Mouse (Mus musculus): ENCODE results near the gene Dock3.

Gene Dock3

GRCm38 (mm10) chr9:106888346-106888745, 343.4 kb downstream of the Dock3 start:
- no peak for DNase-seq (ENCODE audit: low spot score in 2 of 2)

- DNase-seq (ENCODE audit: low spot score in 2 of 2): peak; percentile 96 to 98
These were observed 344.6 kb downstream of the Dock3 start, which contains the start of gene Rbm15b for GRCm38 (mm10) chr9:106886828-106887702. Rbm15b (minus strand) TSS chr9:106887428.

GRCm38 (mm10) chr9:106885901-106886731, 345.6 kb downstream of the Dock3 start:
- peak in 1 of 2 experiments; percentile 42 for DNase-seq (ENCODE audit: low spot score in 2 of 2)

DNA sequence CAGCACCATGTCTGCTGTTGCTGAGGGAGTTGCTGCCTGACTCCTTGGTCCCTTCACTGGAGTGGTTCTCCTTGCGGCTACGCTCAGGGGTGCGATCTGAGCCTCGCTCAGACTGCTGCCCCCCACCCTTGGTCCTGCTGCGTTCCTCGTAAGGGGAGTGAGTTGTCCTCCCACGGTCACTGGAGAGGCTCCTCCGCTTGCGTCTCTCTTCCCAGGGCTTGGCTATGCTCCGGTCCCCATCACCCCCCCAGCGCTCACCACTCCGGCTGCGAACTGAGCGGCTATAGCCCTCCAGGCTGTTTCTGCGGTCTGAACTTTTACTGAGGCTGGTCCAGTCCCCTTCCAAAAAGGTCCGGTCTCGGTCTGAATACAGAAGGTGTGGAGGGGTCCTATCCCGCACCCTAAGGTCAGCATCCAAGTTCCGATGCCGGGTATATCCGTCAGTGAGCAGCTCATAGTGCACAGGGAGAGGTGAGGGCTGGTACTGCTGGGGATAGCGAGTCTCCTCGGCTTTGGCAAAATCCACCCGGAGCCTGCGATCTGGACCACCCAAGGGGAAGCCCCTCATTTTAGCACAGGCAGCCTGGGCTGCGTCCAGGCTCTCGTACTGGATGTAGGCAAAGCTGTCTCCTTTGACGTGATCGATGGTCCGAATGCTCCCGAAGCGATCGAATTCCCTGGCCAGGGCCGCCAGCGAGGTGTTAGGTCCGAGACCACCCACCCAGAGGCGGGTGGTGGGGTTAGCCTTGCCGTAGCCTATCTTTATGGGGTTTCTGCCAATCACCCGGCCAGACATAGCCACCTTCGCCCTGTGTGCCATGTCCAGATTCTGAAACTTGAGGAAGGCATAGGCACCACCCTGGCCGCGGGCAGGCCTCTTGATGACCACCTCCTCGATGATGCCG, 346.5 kb downstream of the Dock3 start:
- DNase-seq (ENCODE audit: low spot score in 2 of 2): no peak

- no peak for DNase-seq (ENCODE audit: low spot score in 2 of 2)
These were observed 347.4 kb downstream of the Dock3 start for GRCm38 (mm10) chr9:106884306-106884705.

DNA sequence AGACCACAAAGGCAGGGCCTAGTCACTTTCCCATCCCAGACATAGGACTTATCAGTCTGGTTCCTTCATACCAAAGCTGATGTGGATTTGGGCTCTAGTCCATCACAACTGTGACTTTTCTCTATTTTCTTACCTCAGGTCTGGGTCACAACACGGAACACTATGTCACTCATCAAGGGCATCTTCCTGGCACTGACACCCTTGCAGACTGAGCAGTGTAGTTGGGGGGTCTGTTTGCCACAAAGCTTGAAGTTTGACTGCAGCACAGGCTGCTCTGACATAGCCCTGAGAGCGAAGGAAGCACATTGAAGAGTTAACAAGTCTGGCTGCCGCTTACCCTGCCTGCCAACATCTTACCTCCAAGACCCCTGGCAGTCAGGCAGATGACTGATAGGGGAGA, 348.6 kb downstream of the Dock3 start:
- no peak for DNase-seq (ENCODE audit: low spot score in 2 of 2)

DNA sequence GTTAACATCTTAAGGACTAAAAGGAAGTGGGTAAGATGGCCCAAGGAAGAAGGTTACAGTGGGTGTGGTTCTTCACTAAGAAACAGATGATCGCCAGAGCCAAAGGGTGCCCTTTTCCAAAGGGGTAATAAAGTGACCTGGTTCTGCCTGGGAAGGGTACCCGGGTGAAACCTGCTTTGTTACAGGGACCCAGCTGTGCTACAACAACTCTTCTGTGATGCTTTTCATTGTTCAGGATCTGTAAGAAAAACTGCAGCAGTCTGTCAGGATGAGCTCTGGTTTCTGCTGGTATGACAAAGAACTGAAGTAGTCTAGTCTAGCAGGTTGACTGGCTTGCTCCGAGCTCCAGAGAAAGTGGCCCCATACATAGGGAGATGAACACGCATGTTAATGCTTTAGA, 349.5 kb downstream of the Dock3 start:
- no peak for DNase-seq (ENCODE audit: low spot score in 2 of 2)

- no peak for DNase-seq (ENCODE audit: low spot score in 2 of 2)
These were observed 350.5 kb downstream of the Dock3 start for GRCm38 (mm10) chr9:106881071-106881755.

GRCm38 (mm10) chr9:106879471-106879870, 352.2 kb downstream of the Dock3 start:
- no peak for DNase-seq (ENCODE audit: low spot score in 2 of 2)

GRCm38 (mm10) chr9:106876666-106877065, 355.0 kb downstream of the Dock3 start:
- DNase-seq (ENCODE audit: low spot score in 2 of 2): no peak

- no peak for DNase-seq (ENCODE audit: low spot score in 2 of 2)
These were observed 357.5 kb downstream of the Dock3 start for GRCm38 (mm10) chr9:106874216-106874615.

DNA sequence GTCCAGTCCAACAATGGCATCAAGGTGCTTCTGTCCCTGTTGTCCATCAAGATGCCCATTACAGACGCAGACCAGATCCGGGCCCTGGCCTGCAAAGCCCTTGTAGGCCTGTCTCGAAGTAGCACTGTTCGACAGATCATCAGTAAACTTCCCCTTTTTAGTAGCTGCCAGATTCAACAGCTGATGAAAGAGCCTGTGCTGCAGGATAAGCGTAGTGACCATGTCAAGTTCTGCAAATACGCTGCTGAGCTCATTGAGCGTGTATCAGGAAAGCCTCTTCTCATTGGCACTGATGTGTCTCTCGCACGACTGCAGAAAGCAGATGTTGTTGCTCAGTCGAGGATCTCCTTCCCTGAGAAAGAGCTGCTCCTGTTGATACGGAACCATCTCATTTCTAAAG, 373.7 kb downstream of the Dock3 start:
- no peak for DNase-seq (ENCODE audit: low spot score in 2 of 2)

- no peak for DNase-seq (ENCODE audit: low spot score in 2 of 2)
These were observed 375.0 kb downstream of the Dock3 start for GRCm38 (mm10) chr9:106856664-106857063.
